Mouse (Mus musculus) CD4-positive, CD25-positive, alpha-beta regulatory T cell, adult 4 months (primary cell): Measurements from ENCODE around the gene Cep170. TPM values are rescaled to one million over a fixed set of nuclear protein-coding genes. Genes with fewer than 3 reads are reported as not detected.
A peak's percentile ranks its signal among the peaks of the same experiment; 100 is the strongest.

Experiments used
- ATAC-seq: one replicate; pipeline ENCODE4 v1.8.0; 2017
- polyA plus RNA-seq, 2 experiments: library from polyadenylated mRNA; unstranded; fragments of 100-300 nt; shearing (Covaris generic); gene quantifications; one replicate each; pipeline ENCODE4 v1.2.1; 2017

Gene Cep170
- polyA plus RNA-seq, 2 experiments from 2014 or later: 12.1 to 13.0 TPM

- no peak for ATAC-seq
Observed at GRCm38 (mm10) chr1:176825084-176825483, 11.2 kb upstream of the Cep170 start.

GRCm38 (mm10) chr1:176824611-176825010 is 10.7 kb upstream of the Cep170 start:
- no peak for ATAC-seq

- no peak for ATAC-seq
Observed at GRCm38 (mm10) chr1:176823889-176824288, 10.0 kb upstream of the Cep170 start.

GRCm38 (mm10) chr1:176822949-176823348 is 9.1 kb upstream of the Cep170 start:
- ATAC-seq: no peak

GRCm38 (mm10) chr1:176821929-176822328 is 8.1 kb upstream of the Cep170 start:
- ATAC-seq: no peak

GRCm38 (mm10) chr1:176818763-176819162 is 4.9 kb upstream of the Cep170 start:
- ATAC-seq: no peak

GRCm38 (mm10) chr1:176818147-176818546 is 4.3 kb upstream of the Cep170 start:
- ATAC-seq: no peak

- ATAC-seq: no peak
Observed at GRCm38 (mm10) chr1:176816728-176817127, 2.9 kb upstream of the Cep170 start.

- ATAC-seq: peak; percentile 94
Observed at GRCm38 (mm10) chr1:176814591-176815062, 760 bp upstream of the Cep170 start, which contains the start of gene Sdccag8. Gene Sdccag8 (plus strand): TSS chr1:176814660.

- ATAC-seq: peak; percentile 2
Observed at GRCm38 (mm10) chr1:176813292-176814035, 403 bp downstream of the Cep170 start.

GRCm38 (mm10) chr1:176812491-176813291 is 1.2 kb downstream of the Cep170 start:
- no peak for ATAC-seq

- ATAC-seq: no peak
Observed at GRCm38 (mm10) chr1:176811892-176812291, 2.0 kb downstream of the Cep170 start.

- ATAC-seq: no peak
Observed at GRCm38 (mm10) chr1:176810161-176810560, 3.7 kb downstream of the Cep170 start.

GRCm38 (mm10) chr1:176800728-176801365 is 13.0 kb downstream of the Cep170 start:
- ATAC-seq: peak; percentile 91

GRCm38 (mm10) chr1:176798673-176799072 is 15.2 kb downstream of the Cep170 start:
- peak; percentile 2 for ATAC-seq

GRCm38 (mm10) chr1:176792175-176792574 is 21.7 kb downstream of the Cep170 start:
- no peak for ATAC-seq

GRCm38 (mm10) chr1:176789326-176789725 is 24.5 kb downstream of the Cep170 start:
- ATAC-seq: no peak

GRCm38 (mm10) chr1:176774533-176774932 is 39.3 kb downstream of the Cep170 start:
- no peak for ATAC-seq

GRCm38 (mm10) chr1:176762295-176762694 is 51.6 kb downstream of the Cep170 start:
- ATAC-seq: no peak

- no peak for ATAC-seq
Observed at GRCm38 (mm10) chr1:176760673-176761072, 53.2 kb downstream of the Cep170 start.

GRCm38 (mm10) chr1:176755586-176755985 is 58.3 kb downstream of the Cep170 start:
- ATAC-seq: no peak

GRCm38 (mm10) chr1:176753861-176754718 is 59.8 kb downstream of the Cep170 start:
- ATAC-seq: no peak
